Mouse (Mus musculus) heart, adult 2 months (tissue): ENCODE measurements around the gene Lamb1.

Experiments used
- CTCF ChIP-seq: fragments of 200-600 bp; IDR thresholded peaks from 2 replicates; pipeline ENCODE4 v1.8.1; 2022; ENCODE audit warnings: antibody characterized with exemption, mild to moderate bottlenecking, moderate library complexity
- EP300 ChIP-seq: fragments of 200-500 bp; IDR thresholded peaks from 2 replicates; pipeline ENCODE4 v1.6.1; 2011; ENCODE audit warnings: low read depth, low read length, control low read depth; ENCODE audit not compliant: insufficient read depth
- POLR2A ChIP-seq: fragments of 200-500 bp; IDR thresholded peaks from 2 replicates; pipeline ENCODE4 v1.6.1; 2011; ENCODE audit warnings: mild to moderate bottlenecking, low read depth, low read length, control low read depth; ENCODE audit not compliant: insufficient read depth

DNA sequence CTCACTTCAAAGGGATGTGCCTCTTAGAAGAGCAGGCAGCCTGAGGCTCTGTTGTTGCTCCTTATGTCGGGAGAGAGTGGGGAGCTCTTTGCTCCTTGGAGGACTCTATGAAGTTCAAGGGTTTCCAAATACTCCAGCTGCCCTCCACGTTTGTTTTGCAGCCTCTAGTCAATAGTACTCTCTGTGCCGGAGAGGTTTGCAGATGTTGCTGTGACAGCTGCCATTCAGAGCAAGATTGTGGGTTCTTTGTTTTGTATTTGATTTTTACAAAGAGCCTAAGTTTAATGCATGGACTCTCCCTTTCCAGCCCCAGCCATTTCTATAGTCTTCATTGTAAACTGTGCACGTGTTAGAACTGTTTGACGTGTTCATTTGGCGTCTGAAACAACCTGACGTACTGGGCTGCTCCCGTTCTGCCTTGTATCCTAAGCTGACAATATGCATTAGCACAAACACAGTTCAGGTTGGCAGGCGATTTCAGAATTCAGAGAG, 16.1 kb downstream of the Lamb1 start:
- no peak for TF ChIP-seq CTCF
- TF ChIP-seq EP300, result no peak
- TF ChIP-seq POLR2A, result no peak
